Mouse (Mus musculus) G1E (cell line): ENCODE data around the gene Mgat4b.

Experiments
- CTCF ChIP-seq: IDR thresholded peaks from 2 replicates; pipeline ENCODE4 v1.5.1; 2012; ENCODE audit warnings: low read depth, low read length, inconsistent platforms, mixed read lengths
- GATA1 ChIP-seq: IDR thresholded peaks from 2 replicates; pipeline ENCODE4 v1.6.1; 2012; ENCODE audit warnings: borderline replicate concordance, low read length, inconsistent platforms, mixed read lengths
- POLR2AphosphoS5 ChIP-seq: IDR thresholded peaks from 2 replicates; pipeline ENCODE4 v1.6.1; 2012; ENCODE audit warnings: low read depth, low read length, inconsistent platforms; ENCODE audit not compliant: insufficient replicate concordance
- TAL1 ChIP-seq: conservative IDR thresholded peaks from 2 replicates; pipeline ENCODE4 v1.6.1; 2012; ENCODE audit warnings: low read depth, low read length, inconsistent platforms, mixed read lengths

DNA sequence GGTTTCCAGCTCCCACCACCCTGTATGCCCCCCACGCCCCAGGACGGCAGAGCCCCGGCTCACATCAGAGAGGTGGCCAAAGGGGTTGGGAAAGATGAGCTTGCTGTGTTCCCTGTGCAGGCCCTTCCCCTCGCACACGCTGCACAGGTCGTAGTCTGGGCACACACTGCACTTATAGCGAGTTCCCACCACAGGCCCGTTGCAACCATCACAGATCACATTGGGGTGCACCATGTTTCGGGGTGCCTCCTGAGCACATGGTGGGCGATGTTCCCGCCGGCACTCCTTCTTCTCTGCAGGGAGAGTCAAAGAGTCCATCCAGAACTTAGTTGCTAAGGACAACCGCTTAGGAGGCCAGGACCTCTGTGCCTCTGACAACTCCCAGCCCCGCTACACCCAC lies 3.3 kb upstream of the Mgat4b start:
- TF ChIP-seq CTCF, result no peak
- no peak for TF ChIP-seq TAL1
- TF ChIP-seq GATA1, result no peak
- TF ChIP-seq POLR2AphosphoS5, result no peak
